Mouse (Mus musculus) liver, adult 2 months (tissue): ENCODE data around the gene Sox6.

Experiments used
- CTCF ChIP-seq: fragments of 200-500 bp; IDR thresholded peaks from 2 replicates; pipeline ENCODE4 v1.5.1; 2011; ENCODE audit warnings: low read depth, low read length, control low read depth
- POLR2A ChIP-seq: fragments of 200-500 bp; IDR thresholded peaks from 2 replicates; pipeline ENCODE4 v1.6.1; 2011; ENCODE audit warnings: low read length, control low read depth; ENCODE audit not compliant: insufficient read depth; ENCODE audit errors: extremely low read depth

- no peak for TF ChIP-seq POLR2A
- no peak for TF ChIP-seq CTCF
These were observed 244.3 kb downstream of the Sox6 start for GRCm38 (mm10) chr7:115794139-115794858.
